Mouse (Mus musculus): ENCODE measurements around the gene Rasl11a.

- TF ChIP-seq CTCF (IDR thresholded peaks at IDR 0.05; ENCODE audit: insufficient read depth, low read depth, low read length) (no peak), POLR2A (IDR thresholded peaks at IDR 0.05; ENCODE audit: insufficient read depth, low read depth, low read length) (no peak)
Measured at GRCm38 (mm10) chr5:146867246-146867945, 22.5 kb downstream of the Rasl11a start.

All from olfactory bulb, adult 2 months (tissue).